Mouse (Mus musculus): Measurements from ENCODE around the gene Tspan7. TPM values are rescaled to one million over a fixed set of nuclear protein-coding genes. Genes with fewer than 3 reads are reported as not detected.

Tspan7 gene
- polyA plus RNA-seq, 1 experiment: 25.9 TPM

GRCm38 (mm10) chrX:10575406-10575805, 90.4 kb downstream of the Tspan7 start:
- DNase-seq (ENCODE audit: low read depth in 1 of 2, low spot score in 2 of 2): no peak
- Histone ChIP-seq H3K27me3 (ENCODE audit: control insufficient read depth, insufficient read depth, low read length) (no peaks in the 10 kb centered on the region), H3K4me1 (ENCODE audit: control insufficient read depth, insufficient read depth, insufficient read length) (no peaks in the 10 kb centered on the region), H3K4me3 (ENCODE audit: extremely low read depth, insufficient read depth, insufficient read length) (no peak overlapping the region), H3K27ac (ENCODE audit: insufficient read depth, low read length) (no peak overlapping the region), H3K36me3 (ENCODE audit: control insufficient read depth, insufficient read depth, low read length) (no peaks in the 10 kb centered on the region)
- TF ChIP-seq POLR2A (IDR thresholded peaks at IDR 0.05; ENCODE audit: low read depth, low read length) (no peak), CTCF (IDR thresholded peaks at IDR 0.05; ENCODE audit: extremely low read depth, insufficient read depth, insufficient read length, insufficient replicate concordance) (no peak)
- WGBS: 42% methylated on average over 2 of the region's 2 CpGs

- Histone ChIP-seq H3K27me3 (ENCODE audit: control insufficient read depth, insufficient read depth, low read length) (no peaks in the 10 kb centered on the region), H3K27ac (ENCODE audit: insufficient read depth, low read length) (no peak overlapping the region), H3K36me3 (ENCODE audit: control insufficient read depth, insufficient read depth, low read length) (no peaks in the 10 kb centered on the region), H3K4me1 (ENCODE audit: control insufficient read depth, insufficient read depth, insufficient read length) (no peaks in the 10 kb centered on the region), H3K4me3 (ENCODE audit: extremely low read depth, insufficient read depth, insufficient read length) (no peak overlapping the region)
- TF ChIP-seq POLR2A (IDR thresholded peaks at IDR 0.05; ENCODE audit: low read depth, low read length): no peak
- TF ChIP-seq CTCF (IDR thresholded peaks at IDR 0.05; ENCODE audit: extremely low read depth, insufficient read depth, insufficient read length, insufficient replicate concordance): no peak
- DNase-seq (ENCODE audit: low read depth in 1 of 2, low spot score in 2 of 2): no peak
- WGBS: 85% methylated on average over 4 of the region's 4 CpGs
These were observed 91.4 kb downstream of the Tspan7 start for GRCm38 (mm10) chrX:10576349-10576748.

DNA sequence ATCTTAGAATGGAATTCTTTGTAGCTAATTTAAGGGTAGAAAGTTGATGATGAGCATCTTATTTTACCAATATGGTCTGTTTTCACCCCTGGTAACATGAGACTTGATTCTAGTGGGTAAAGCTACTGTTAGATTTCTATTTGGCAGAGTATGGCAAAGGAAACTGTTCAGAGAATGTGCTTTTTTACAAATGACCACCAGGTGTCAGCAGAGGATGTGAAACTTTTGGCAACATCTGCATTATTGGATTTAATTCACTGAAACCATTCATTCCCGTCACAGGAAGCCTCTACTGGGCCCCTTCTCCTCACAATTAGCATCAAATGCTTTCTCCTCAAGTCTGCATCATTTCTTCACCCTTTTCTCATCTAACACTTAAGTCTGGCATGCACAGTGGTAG, 92.4 kb downstream of the Tspan7 start:
- WGBS: 14% methylated on average over 1 of the region's 1 CpGs
- no peak overlapping the region for H3K27ac ChIP-seq (ENCODE audit: insufficient read depth, low read length)
- H3K27me3 ChIP-seq (ENCODE audit: control insufficient read depth, insufficient read depth, low read length): no peaks in the 10 kb centered on the region
- TF ChIP-seq POLR2A (IDR thresholded peaks at IDR 0.05; ENCODE audit: low read depth, low read length) (no peak), CTCF (IDR thresholded peaks at IDR 0.05; ENCODE audit: extremely low read depth, insufficient read depth, insufficient read length, insufficient replicate concordance) (no peak)
- no peak overlapping the region for H3K4me3 ChIP-seq (ENCODE audit: extremely low read depth, insufficient read depth, insufficient read length)
- H3K4me1 ChIP-seq (ENCODE audit: control insufficient read depth, insufficient read depth, insufficient read length): no peaks in the 10 kb centered on the region
- no peaks in the 10 kb centered on the region for H3K36me3 ChIP-seq (ENCODE audit: control insufficient read depth, insufficient read depth, low read length)
- DNase-seq (ENCODE audit: low read depth in 1 of 2, low spot score in 2 of 2): no peak

- TF ChIP-seq POLR2A (IDR thresholded peaks at IDR 0.05; ENCODE audit: low read depth, low read length): no peak
- TF ChIP-seq CTCF (IDR thresholded peaks at IDR 0.05; ENCODE audit: extremely low read depth, insufficient read depth, insufficient read length, insufficient replicate concordance): no peak
- no peak for DNase-seq (ENCODE audit: low read depth in 1 of 2, low spot score in 2 of 2)
- 86% methylated on average over 4 of the region's 4 CpGs for WGBS
- no peaks in the 10 kb centered on the region for H3K36me3 ChIP-seq (ENCODE audit: control insufficient read depth, insufficient read depth, low read length)
- H3K27me3 ChIP-seq (ENCODE audit: control insufficient read depth, insufficient read depth, low read length): no peaks in the 10 kb centered on the region
- H3K27ac ChIP-seq (ENCODE audit: insufficient read depth, low read length): no peak overlapping the region
- no peak overlapping the region for H3K4me3 ChIP-seq (ENCODE audit: extremely low read depth, insufficient read depth, insufficient read length)
- no peaks in the 10 kb centered on the region for H3K4me1 ChIP-seq (ENCODE audit: control insufficient read depth, insufficient read depth, insufficient read length)
These were observed 97.8 kb downstream of the Tspan7 start for GRCm38 (mm10) chrX:10582731-10583130.

DNA sequence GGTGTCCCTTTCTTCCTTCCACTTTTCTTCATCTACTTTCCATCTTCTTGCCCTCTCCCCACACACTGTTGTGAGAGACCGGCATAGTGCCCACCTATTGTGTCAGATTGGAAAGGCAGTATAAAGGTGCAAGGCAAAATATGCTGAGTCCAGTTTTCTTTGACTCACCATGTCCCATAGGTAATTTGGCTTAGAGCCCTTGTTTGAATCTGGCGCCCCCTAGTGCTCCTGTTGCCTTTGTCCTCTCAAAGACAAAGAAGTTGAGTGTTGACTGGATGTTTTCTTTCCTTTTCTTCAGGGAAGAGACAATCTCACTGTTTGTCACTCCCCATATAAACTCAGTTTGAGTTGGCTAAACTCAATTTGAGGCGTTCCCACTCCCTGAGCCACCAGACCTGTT, 107.3 kb downstream of the Tspan7 start:
- H3K4me1 ChIP-seq (ENCODE audit: control insufficient read depth, insufficient read depth, insufficient read length): no peaks in the 10 kb centered on the region
- H3K36me3 ChIP-seq (ENCODE audit: control insufficient read depth, insufficient read depth, low read length): no peaks in the 10 kb centered on the region
- no peaks in the 10 kb centered on the region for H3K27me3 ChIP-seq (ENCODE audit: control insufficient read depth, insufficient read depth, low read length)
- H3K27ac ChIP-seq (ENCODE audit: insufficient read depth, low read length): no peak overlapping the region
- no peak overlapping the region for H3K4me3 ChIP-seq (ENCODE audit: extremely low read depth, insufficient read depth, insufficient read length)
- no peak for TF ChIP-seq POLR2A (IDR thresholded peaks at IDR 0.05; ENCODE audit: low read depth, low read length)
- no peak for TF ChIP-seq CTCF (IDR thresholded peaks at IDR 0.05; ENCODE audit: extremely low read depth, insufficient read depth, insufficient read length, insufficient replicate concordance)
- 60% methylated on average over 3 of the region's 3 CpGs for WGBS
- DNase-seq (ENCODE audit: low read depth in 1 of 2, low spot score in 2 of 2): no peak

- Histone ChIP-seq H3K27ac (ENCODE audit: insufficient read depth, low read length) (no peak overlapping the region), H3K4me3 (ENCODE audit: extremely low read depth, insufficient read depth, insufficient read length) (no peak overlapping the region), H3K4me1 (ENCODE audit: control insufficient read depth, insufficient read depth, insufficient read length) (no peaks in the 10 kb centered on the region), H3K36me3 (ENCODE audit: control insufficient read depth, insufficient read depth, low read length) (no peaks in the 10 kb centered on the region), H3K27me3 (ENCODE audit: control insufficient read depth, insufficient read depth, low read length) (no peaks in the 10 kb centered on the region)
- TF ChIP-seq CTCF (IDR thresholded peaks at IDR 0.05; ENCODE audit: extremely low read depth, insufficient read depth, insufficient read length, insufficient replicate concordance) (no peak), POLR2A (IDR thresholded peaks at IDR 0.05; ENCODE audit: low read depth, low read length) (no peak)
- 94% methylated on average over 7 of the region's 7 CpGs for WGBS
- no peak for DNase-seq (ENCODE audit: low read depth in 1 of 2, low spot score in 2 of 2)
These were observed 108.6 kb downstream of the Tspan7 start for GRCm38 (mm10) chrX:10593561-10593960.

GRCm38 (mm10) chrX:10617119-10617518, 132.2 kb downstream of the Tspan7 start:
- WGBS: 36% methylated on average over 5 of the region's 5 CpGs
- Histone ChIP-seq H3K4me3 (ENCODE audit: extremely low read depth, insufficient read depth, insufficient read length) (no peak overlapping the region), H3K27me3 (ENCODE audit: control insufficient read depth, insufficient read depth, low read length) (no peaks in the 10 kb centered on the region), H3K36me3 (ENCODE audit: control insufficient read depth, insufficient read depth, low read length) (no peaks in the 10 kb centered on the region), H3K4me1 (ENCODE audit: control insufficient read depth, insufficient read depth, insufficient read length) (no peaks in the 10 kb centered on the region), H3K27ac (ENCODE audit: insufficient read depth, low read length) (no peak overlapping the region)
- DNase-seq (ENCODE audit: low read depth in 1 of 2, low spot score in 2 of 2): no peak
- TF ChIP-seq POLR2A (IDR thresholded peaks at IDR 0.05; ENCODE audit: low read depth, low read length): no peak
- no peak for TF ChIP-seq CTCF (IDR thresholded peaks at IDR 0.05; ENCODE audit: extremely low read depth, insufficient read depth, insufficient read length, insufficient replicate concordance)
